Mouse (Mus musculus) layer of hippocampus, adult 9-11 months (tissue): Measurements from ENCODE around the gene Sept10.

Experiments used
- DNase-seq: peaks from one replicate; pipeline ENCODE4 v3.0.0; 2022

The Sept10 gene

GRCm38 (mm10) chr10:59223890-59224289, 2.2 kb upstream of the Sept10 start:
- DNase-seq, result no peak

- DNase-seq, result no peak
These were observed 1.7 kb upstream of the Sept10 start for GRCm38 (mm10) chr10:59223301-59223700.

GRCm38 (mm10) chr10:59222271-59223101, 839 bp upstream of the Sept10 start:
- peak; percentile 13 for DNase-seq

DNA sequence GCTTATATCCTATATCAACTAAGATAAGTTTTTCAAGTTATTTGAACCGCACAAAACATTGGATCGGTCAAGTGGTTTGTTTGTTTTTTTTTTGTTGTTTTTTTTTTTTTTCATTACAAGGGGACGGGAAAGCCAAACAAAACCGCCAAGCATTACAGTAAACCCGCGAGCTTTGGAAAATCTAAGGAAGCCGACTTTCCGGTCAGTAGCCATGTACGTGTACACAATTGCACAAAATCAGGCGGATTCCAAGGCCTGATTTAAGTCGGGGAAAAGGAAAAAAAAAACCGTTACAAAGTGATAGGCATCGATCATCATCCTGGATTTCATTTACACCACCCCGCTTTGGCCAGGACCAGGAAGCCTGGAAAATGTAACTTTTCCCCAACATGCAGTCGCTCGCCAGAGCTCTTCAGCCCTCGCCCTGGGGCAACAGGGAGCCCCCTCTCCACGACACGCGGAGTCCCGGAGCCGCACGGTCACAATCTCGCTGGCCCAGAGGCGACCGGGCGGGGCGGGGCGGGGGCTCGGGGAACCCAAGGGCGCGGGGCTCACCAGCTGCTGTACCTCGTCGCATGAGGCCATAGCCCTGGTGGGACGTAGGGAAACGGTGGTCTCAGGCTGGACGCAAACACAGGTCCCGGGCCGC, 699 bp downstream of the Sept10 start:
- no peak for DNase-seq

DNA sequence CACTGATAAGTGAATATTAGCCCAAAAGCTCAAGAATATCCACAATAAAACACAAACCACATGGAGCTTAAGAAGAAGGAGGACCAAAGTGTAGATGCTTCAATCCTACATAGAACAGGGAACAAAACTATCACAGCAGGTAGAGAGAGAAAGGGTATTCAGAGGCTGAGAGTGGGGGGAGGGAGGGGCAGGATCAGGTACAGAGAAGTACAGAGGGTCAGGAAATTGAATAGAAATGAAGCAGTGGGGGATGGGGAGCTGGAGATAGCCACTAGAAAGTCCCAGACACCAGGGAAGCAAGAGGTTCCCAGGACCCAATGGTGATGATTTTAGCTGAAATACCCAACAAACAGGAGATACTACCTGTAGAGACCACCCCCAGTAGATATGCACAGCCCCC, 21.6 kb downstream of the Sept10 start:
- no peak for DNase-seq

GRCm38 (mm10) chr10:59196763-59197162, 24.9 kb downstream of the Sept10 start:
- DNase-seq, result no peak

DNA sequence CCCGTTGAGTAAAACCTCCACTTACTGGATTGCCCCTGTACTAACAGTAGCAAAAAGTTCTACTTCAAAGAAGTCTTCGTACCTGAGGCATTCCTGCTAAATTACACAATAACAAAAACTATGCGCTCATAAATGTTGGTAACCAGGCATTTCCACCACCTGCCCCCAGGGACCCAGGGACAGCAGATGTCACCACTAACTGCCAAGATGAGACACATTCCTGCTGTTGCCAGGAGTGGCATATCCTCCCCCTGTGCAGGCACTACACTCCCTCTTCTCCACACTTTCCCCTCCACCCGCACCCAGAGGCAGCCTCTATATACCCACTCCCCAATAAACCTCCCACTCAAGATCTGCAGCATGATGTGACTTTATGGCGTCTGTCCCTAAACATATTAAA, 26.8 kb downstream of the Sept10 start:
- no peak for DNase-seq

- DNase-seq, result no peak
These were observed 39.3 kb downstream of the Sept10 start for GRCm38 (mm10) chr10:59182306-59182705.

GRCm38 (mm10) chr10:59179620-59180019, 42.0 kb downstream of the Sept10 start:
- DNase-seq, result no peak

DNA sequence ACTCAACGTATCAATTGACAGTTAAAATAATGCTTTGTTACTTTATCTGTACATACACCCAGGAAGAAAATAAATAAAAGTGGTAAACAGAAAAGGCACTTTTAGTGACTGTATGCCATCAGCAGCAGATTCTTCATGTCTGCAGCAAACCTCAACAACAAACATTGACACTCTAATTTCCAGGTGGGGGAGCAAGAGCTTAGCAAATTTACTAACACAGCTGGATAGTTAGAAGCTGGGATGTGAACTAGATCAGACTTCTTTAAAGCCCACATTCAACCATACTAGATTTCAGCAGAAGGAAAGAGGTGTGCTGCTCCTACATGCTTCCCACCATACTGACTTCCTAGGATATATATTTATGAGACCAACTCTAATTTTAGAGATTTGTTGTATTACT, 49.1 kb downstream of the Sept10 start:
- DNase-seq, result no peak

- DNase-seq, result no peak
These were observed 50.6 kb downstream of the Sept10 start for GRCm38 (mm10) chr10:59171042-59171441.

DNA sequence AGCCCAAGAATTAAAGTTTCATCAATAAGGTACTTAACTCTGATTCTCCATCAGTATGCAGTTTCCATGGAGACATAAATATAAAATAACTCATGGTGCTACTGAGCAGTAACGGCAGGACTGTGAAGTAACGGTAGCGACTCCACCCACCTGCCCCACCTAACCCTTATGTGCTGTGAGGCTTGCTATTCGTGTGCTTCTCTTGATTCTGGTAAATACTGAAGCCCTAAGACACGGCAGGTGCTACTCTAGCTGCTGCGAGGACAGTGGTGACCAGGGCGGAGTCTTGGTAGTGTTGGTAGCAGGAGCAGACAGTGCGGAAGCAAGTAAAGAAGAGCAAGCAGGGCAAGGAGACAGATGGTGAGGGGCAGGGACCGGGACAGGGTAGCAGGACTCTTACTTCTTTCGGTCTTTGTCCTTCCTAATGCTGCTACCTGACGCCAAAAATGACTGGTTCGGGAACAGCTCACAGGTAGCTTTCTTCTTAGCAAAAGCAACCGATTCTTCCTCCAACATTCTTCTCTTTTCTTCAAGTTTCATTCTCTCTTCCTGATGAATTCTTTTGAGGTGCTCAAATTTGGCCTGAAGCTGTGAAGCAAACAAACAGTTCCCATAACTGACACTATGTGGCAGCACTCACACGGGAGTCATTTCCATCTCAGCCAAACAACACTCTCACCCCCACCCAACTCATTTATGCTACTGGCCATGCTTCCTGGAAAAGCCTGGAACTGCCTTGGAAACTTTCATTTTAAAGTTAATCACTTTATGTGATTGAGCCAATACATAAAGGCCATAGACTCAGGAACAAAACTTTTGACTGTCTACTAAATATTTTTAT, 55.3 kb downstream of the Sept10 start:
- DNase-seq, result peak; percentile 42

GRCm38 (mm10) chr10:59162185-59162897, 59.3 kb downstream of the Sept10 start:
- no peak for DNase-seq

DNA sequence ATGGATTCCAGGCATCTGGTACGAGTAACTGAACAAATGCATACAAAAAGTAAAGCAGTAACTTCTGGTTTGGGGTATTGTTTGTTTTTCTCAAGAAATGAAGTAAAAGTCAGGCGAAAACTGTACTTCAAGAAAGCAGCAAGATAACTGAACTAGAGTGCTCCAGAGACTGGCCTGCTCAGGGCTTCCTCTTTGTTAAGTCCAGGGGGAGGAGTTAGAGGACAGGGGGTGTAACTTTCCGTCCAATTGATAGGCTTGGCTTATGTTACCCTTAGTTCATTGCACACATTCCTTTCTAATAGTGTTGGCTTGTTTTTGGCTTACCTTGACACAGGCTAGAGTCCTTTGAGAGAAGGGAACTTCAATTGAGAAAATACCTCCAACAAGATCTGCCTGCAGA, 63.0 kb downstream of the Sept10 start:
- no peak for DNase-seq

DNA sequence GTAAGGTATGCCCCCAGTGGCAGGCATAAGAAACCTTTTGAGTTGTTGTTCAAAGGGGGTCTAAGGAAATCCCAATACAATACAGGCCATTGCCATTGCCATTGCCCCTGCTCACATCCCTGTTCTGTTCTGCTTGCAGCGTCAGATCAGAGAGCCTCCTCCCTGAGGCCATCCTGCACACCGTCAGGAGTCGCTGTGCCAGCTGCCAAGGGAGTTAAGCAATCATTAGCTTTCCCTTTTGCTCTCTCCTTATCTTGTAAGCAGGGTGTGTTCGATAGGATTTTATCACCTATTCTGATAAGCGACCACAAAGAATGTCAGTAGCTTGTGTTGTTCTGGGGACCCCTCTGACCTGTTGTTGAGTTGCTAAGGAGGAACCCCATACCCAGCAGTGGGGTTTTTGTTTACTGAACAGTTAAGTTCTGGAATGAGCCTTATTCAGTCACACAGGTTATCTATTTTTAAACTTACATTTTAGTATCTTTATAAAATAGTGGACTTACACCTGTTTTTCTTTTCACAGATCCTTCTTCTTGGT, 69.0 kb downstream of the Sept10 start:
- DNase-seq, result no peak

DNA sequence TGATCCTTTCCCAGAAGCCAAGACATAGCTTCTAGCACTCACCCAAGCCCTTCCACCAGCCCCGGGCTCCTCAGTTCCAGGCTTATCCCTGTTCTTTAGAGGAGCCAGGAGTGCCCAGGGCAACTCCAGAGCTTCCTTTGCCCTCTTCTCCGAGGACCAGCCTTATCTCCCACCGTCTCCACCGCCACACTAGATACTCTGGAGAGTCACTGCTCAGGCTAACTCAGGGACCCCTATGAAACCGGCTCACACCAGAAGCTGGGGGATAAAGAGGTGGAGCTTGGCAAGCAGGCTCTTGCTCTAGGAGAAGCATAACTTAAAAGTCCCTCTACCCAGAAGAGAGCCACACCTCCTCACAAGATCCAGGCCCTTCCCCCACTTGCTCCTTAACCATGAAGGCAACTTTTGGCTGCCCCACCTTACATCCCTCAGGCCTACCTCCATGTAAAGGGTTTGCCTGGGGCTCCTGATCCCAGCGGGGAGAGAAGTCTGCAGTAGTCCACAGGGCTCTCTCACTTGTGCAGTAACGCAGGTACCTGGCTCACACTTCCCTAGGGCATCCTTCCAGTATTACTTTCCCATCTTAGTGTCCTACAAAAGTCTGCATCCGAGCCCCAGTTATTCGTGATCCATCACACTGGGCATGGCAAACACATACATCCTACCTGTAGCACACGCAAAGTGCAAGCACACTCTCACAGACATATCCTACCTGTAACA, 70.5 kb downstream of the Sept10 start:
- no peak for DNase-seq

- peak; percentile 47 for DNase-seq
These were observed 71.7 kb downstream of the Sept10 start for GRCm38 (mm10) chr10:59149956-59150383.

DNA sequence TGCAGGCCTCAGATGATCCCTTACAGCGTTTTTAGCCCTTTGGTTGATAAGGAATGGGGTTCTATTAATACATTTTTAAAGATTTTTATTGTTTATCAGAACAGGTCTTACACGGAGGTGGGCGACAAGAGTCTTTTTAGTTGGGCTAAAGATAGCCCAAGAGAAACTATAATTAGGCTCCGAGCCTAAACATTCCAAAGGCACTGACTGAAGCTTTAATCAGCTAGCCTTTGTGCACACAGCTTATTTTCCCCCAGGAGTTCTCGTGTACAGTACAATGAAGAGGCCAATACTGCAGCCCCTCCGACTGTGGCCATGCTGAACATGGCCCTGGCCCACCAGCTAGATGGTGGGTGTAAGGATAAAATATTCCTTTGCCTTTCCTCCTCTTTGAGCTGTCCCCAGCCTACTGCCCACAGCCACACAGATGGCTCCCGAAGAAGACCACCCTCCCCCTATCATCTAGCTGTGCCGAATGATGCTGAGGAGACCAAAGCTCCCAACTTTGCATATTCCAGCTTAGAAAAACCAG, 88.1 kb downstream of the Sept10 start:
- no peak for DNase-seq

GRCm38 (mm10) chr10:59131926-59132628, 89.6 kb downstream of the Sept10 start:
- no peak for DNase-seq

DNA sequence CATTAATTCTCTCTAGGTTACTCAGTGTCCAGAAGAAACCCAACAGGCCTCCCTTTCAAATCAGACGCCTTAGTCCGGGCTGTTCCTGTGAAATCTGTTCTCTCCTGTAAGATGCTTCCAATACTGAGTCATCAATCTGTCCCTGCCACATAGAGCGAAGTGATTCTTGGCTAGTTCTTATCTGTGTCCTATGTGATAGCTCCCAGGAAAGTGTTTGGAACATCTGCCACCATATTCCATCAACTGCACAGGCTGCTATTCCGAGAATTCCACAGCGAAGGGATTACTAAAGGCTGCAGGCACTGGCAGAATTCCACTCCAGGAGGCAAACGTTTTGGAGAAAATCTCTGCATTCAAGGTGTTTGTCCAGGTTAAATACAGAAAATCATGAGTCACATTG, 94.0 kb downstream of the Sept10 start:
- peak; percentile 60 for DNase-seq

GRCm38 (mm10) chr10:59125497-59125896, 96.2 kb downstream of the Sept10 start:
- DNase-seq, result no peak
